Mouse (Mus musculus) monocyte, adult 2 months (primary cell): ENCODE results near the gene Pts.

ENCODE experiments used
- DNase-seq, 2 experiments: peaks; one replicate each; pipeline ENCODE4 v3.0.0; 2022; ENCODE audit warnings: low spot score in 2 of 2, low read depth in 1 of 2

Gene Pts

DNA sequence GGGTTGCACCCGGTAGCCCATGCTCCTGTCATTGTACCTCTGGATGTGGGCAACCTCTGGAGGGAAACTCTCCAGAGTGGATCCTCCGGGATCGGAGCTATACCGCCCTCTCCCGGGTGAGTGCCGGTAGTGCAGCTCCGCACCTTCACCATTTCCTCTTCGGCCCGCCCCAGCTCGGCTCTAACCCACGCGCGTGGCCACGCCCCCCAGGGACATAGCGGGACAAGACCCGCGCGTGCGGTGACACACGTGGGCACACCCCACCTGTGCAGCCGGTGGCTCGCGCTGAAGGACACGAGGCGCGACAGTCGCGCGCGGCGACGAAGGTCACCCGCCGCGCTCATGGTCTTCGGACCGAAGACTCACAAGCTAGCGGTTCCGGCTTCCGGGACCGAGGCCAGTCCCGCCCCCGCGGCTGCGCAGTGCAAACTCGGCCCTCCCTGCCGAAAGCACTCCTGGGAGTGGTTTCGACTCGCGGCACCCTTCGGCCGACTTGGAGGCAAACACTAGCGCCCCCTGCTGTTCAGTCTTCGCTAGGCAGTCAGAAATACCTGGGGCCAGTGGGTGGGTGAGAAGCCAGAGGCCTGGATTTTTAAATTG is at the start of gene Pts:
TSS of gene Pts (minus strand) at position 432 of the 600 bp plus-strand sequence.
- peak; percentile 93 to 96 for DNase-seq

DNA sequence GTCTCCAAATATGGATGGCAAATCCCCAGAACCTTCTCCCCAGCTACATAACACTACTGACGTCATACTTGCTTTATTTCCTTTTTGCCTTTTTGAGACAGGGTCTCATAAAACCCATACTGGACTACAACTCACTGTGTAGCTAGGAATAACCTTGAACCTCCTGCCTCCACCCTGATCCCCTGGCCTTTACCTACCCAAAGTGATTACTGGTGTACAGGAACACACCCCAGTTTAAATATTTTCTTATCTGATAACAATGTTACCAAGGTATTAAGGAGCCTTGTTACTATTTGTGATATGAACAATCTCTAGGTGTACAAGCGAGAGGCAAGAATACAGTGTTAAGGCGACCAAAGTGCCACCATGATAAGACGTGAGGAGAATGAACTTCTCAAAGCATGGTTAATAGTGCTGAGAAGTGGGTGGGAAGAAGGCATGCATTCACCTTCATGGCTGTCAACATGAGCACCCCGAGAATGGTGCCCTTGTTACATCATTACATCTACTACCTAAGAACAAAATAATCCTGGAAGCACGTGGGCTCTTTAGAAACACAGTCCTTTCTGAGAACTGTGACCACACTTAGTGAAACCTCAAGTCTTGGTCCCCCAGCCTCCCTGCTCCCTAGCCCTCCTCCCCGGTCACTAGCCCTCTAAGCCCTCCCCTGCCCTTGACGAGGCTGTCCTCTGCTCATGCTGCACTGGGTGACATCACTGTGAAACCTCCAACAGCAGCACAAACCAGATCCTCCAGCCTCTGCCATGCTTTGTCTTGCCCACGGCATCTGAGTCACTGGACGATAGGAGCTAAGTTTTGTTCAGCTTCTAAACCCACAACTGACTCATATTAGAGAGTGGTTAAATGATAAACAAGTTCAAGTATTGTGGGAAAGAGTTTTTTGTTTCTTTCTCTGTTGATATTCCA is 41.3 kb upstream of the Pts start:
- no peak for DNase-seq

DNA sequence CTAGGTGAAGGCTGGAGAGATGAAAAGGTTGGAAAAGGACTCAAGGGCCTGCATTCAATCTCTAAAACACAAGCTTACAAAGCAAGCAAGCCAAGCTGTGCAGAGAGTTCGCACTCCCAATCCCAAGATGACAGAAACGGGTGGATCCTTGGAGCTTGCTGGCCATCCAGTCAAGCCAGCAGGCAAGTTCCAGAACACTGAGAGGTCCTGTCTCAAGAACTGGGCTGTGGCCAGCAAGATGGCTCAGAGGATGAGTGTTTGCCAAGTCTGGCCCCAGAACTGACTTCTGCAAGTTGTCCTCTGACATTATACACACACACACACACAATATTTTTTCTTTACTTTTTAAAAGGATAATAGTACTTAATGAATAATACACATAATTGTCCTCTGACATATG is 39.4 kb upstream of the Pts start:
- DNase-seq, result no peak

DNA sequence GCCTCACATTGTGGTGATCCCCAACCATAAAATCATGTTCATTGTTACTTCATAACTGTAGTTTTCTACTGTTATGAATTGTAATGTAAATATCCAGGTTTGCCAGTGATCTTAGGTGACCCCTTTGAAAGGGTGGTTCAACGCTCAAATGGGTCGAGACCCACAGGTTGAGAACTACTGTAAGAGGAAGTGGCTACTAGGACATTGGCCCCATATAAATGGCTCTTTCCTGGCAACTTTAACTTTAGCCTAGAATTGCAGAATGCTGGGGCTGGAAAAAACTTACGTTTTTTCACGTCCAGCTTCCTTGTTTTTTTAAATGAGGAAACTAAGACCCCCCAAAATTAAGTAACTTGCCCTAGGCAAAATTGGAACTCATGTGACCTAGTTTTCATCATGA is 38.8 kb upstream of the Pts start:
- DNase-seq, result no peak

DNA sequence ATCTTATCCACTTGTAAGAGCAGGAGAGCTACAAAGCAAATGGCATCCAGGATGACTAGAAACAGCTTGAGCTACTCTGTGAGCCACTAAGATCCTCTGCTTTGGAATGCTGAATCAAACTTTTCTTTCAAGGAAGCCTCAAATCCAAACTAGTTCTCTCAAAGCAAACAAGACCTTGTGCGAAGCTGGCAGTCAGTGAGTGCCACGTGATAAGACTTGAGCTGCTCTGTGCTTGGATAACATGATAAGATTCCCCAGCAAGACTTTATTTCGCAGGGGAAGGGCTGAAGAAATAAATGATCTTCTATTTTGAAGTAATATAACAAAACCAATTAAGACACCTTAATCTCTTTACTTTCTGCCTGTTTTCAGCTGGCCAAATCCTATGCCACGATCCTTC is 37.4 kb upstream of the Pts start:
- no peak for DNase-seq

DNA sequence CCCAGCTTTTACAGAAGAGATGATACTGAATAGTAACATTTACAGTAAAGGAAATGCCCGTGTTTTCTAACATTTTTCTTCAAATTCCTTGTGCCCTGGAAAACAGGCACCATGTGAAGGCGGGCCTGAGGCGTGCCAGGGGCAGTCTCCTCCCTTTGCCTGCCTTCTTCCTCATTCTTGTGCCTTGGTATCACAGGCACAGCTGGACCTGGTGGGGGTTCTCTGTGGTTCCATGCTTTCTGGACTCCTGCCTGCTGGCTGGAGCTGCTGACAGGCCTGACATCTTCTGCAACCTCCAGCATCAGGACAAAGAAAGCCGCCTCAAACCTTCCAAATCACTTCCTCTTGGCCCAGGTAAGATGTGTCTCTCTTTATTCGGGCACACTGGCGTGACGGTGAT is 36.6 kb upstream of the Pts start:
- DNase-seq, result no peak

DNA sequence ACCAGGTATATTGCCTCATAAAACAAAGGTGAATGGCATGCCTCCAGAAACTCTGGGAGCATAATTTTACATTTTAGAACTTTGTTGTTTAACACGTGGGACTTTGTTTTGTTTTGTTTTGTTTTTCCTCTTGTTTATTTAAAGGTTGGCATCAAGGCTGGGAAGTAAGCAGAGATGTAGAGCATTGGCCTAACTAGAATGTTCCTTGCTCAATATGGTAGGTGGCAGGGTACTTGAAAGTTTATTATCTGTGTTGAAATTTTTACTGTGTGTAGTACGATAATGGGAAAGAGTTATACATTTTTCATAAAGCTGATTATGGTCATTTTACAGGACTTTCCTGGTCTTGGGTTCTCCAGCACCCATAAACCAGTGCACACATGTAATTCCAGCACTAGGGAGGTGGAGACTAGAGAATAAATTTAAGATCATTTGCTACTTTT is 33.4 kb upstream of the Pts start:
- DNase-seq, result no peak

DNA sequence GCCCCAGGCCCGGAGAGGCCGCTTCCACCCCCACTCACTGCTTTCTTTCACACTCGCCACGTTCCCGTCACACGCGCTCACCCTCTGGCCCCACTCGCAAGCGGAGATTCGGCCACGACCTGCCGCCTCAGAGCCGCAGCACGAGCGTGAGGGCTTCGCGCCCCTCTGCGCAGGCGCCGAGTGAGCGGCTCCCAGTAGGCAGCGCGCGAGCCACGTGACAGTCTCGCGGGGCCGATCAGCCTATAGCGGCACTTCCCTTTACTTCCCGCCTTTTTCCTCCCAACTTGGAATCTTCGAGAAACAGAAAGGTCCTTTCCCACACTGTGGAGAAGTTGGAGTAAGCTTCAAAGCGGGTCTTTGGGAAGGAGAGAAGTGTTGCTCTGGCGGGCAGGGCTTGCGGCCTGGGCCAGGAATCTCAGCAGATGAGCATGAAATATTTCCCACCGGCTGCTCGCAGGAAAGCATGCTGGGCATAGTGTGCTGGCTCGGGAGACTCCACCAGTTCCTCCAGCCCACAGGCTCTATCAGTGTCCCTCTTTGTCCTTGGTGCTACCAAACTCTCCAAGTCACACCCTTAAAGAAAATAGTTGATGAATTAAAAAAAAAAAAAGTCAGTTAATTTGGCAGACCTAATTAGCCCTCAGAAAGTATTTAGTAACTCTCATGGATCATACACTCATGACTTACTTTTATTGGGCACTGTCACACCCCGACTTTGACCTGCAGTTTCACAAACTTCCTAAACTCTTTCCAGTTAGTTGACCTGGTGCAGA is 32.8 kb upstream of the Pts start, which contains the start of gene Tex12:
TSS of gene Tex12 (minus strand) at position 181 of the 773 bp plus-strand sequence.
- DNase-seq, result no peak

DNA sequence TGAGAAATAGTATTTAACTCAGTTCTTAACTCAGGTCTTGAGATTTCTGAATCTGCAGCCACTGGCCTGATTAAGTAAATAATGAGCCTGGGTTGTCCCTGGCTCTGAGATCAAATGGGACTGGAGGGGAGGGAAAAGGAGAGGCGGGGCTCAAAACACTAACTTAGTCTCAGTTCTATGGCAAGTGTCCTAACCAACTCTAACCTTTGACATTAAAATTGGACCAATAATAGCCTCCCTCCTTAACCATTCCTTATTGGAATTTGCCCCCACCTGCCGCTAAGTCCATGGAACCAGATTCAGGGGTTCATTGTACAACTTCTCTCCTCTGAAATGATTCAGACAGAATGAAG is 26.5 kb upstream of the Pts start, which contains the start of gene Bco2:
TSS of gene Bco2 (minus strand) at position 88 of the 353 bp plus-strand sequence.
- no peak for DNase-seq

DNA sequence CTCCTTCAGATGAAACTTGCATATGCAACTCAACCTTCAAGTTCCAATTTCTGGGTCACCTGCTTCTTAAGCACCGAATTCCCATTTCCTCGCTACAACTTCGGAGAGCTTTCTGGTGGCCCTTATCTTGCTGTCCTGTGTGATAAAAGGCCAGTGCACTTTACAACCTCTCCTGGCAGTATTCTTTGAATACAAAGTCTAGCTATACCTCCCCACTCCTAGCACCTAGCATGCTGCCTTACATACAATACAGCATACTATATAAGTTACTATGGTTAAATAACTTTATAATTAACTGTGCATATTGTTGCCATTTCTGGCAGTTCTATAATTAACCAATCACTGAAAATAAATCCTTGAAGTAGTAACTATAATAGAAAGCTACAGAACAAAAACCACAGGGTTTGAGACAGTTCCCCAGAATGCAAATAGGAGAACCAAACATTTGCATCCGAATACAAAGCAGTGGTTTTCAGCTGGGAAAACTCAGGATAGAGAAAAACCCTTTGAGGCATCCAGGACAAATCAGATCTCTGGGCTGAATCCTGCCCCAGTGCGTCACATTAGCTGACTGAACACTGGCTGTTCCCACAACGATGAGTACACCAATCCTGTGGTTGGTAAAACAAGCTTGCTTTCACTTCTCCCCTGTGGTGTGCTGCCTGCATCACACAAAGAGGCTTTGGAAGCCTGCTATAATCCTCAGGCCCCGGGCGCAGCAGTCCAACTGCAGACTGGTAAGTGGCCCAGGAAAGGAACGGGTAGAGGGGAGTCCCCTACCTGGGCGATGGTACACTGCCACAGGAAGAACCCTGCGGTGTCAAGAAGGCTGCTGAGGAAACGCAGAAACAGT is 25.9 kb upstream of the Pts start, which contains the start of gene Il18:
TSS of gene Il18 (plus strand) at position 587 of the 853 bp plus-strand sequence.
- peak; percentile 37 to 56 for DNase-seq

DNA sequence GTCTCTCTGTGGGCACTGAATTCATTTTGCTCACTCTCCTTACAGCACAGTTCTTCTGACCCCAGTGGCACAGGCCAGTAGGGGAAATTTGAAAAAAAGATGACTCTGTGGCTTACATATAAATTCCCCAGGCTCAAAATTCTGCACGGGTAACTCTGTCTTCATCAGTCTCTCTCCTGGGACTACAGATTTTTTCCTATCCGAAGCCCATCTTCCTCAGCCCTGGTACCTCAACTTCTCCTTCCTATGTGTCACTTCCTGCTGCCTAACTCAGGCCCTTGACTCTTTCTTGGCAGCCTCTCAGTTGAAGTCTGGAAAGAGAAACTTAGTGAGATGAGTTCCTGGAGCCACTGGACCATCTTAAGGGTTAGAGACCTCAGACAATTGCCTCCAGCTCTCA is 25.0 kb upstream of the Pts start:
- no peak for DNase-seq

DNA sequence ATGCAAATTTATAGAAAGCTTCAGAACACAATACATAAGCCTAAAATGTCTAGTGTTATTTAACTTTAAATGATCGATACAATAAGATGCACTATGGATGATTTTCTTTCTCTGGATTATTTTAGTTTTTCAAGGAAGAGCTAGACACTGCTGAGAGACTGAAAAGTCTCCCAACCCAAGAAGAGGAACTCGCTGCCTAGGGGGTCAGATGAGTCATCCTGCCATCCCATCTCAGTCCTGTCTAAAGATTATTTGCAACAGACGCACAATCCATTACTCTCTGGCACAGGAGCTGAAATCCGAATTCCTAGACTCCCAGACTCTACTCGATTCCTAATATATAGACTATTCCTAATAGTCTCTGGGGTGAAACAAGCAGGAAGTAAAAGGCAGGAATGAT is 23.7 kb upstream of the Pts start:
- no peak for DNase-seq

DNA sequence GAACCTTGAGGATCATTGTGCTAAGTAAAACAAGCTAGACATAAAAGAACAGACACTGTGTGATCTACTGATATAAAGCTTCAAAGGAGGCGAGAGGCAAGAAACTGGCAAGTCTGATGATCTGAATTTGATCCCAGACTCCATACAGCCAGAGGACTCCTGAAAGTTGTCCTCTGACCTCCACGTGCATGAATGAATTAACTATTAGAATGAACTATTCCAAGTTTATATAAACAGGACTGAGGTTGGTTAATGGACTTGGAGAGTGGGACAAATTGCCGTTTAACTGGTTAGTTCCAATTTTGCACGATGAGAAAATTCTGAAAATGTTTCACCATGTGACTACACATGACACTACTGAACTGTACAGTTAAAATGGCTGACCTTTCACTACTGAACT is 20.4 kb upstream of the Pts start:
- DNase-seq, result no peak

DNA sequence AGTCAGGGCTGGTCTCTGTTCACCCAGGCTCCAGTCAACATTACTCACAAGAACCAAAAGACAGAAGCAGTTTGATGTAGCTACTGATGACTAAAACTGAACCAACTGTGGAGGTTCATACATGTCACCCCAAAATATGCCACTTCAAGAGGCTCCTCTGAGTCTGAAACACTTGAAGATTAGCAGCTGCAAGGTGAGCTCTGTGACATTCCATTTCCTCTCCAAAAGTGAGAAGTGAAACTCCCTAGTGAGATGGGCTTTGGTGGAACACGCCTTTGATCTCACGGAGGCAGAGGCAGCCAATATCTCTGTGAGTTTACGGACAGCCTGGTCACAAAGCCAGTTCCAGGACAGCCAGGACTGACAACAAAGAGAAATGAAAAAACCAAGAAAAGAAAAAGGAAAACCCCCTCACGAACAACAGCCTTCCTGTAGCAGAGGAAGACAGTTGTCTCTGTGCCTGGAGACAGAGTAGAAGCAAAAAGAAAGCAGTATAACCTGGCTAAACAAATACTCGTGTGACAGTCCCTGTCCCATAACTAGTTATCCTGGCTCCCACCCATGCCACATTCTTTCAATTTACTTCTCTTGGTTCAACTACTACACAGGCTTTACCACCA is 19.4 kb upstream of the Pts start:
- DNase-seq, result no peak

DNA sequence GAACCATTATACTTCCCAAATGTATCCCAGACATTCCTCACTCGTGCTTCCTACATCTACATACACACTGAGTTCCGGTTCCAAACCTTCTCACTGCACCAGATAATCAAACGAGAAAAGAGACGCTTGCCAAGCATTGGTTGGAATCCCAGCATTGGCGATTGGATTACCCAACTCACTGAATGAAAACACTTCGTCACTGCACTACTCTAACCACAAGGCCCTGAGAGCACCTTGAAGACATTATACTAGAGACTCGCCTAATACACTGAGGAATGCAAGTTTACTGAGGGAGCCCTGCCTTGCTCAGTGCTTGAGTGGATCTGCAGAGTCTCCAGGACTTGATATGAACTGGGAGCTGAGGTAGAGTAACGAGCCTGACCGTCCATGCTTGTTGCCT is 13.9 kb upstream of the Pts start:
- DNase-seq, result no peak

DNA sequence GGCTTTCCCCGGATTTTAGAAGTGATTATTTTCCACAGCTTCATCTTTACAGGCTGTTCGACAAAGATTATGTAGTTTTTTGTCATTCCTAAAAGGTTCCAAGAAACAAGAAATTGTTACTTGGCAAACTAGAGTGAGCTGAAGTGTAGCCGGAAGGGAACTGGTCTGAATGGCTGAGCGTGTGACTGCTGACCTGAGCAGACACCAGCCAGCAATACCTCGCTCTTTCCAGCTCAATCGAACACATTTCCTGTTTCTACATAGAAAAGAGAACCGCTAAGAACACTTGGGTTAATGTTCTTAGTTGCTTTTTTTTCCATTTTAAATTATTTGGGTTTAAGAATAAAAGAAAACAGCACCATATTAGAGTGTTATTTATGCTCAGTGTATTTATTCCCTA is 11.6 kb upstream of the Pts start:
- no peak for DNase-seq

DNA sequence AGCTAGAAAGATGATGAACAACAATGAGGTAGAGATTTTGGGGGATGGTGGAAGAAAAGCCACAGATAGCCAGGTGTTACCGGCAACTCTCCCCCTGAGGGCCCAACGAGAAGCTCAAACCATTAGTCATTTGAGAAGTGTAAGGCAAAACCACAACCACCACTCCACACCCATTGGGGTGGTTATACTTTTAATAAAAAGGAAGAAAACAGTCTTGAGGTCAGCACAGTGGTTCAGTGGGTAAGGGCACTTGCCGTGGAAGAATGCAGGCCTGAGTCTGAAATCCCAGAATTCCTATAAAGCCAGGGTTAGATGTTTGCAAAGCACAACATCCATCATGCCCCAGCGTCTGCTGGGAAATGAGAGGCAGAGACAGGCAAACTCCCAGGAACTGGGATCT is 8.8 kb upstream of the Pts start:
- DNase-seq, result no peak

DNA sequence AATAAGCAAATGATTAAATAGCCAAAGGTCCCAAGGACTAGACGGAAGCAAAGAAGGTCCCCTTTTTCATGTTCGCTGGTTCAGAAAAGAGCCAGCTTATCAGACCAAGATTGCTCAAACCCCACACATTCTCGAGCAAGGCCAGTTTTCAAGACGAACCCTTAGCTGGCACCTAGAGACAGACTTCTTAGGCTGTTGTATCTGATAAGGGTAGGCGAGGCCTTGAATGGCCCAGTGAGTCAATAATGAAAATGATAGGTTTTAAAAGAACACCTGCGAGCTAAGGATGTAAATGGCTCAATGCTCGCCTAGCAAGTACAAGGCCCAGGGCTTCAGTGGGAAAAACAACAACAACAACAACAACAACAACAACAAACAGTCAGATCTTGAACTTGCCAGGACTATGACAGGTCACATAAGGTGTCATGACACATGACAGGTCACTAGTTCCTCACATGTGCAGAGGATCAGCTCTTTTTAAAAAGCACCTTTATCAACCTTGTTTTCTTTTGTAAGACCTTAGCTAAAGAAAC is 8.1 kb upstream of the Pts start:
- DNase-seq, result no peak

DNA sequence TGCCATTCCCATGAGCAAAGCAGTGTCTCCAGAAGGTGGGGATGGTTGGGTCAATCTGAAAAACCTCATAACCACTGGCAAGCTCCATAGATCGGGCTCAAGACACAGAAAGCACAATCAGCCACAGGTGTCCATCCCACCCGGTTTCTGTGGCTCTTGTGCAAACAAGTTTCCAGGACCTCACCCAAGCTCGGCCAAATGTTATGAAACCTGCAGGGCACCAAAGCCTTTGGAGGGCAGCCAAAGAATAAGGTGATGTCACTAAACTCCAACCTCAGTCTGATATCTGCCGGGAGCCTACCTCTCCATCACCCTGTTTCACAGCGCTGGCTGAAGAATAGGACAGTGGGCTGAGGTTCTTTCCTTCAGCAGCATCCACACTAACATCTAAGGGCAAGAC is 7.4 kb upstream of the Pts start:
- DNase-seq, result no peak

DNA sequence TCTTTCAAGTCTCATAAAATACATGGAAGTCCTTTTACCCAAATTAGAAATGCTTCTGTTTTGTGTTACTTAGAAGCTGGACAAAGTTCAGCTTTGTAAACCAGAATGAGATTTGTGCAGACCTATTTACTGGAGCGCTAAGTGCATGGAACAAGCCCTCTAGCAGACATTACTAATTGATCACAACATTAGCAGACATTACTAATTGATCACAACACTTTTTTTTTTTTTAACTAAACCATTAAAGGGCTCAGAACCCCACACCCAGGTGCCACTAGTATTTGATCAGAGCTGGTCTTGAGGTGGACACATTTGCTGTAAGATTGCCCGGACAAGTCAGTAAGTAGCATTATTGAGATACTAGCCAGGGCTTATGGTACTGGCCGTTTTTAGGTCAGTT is 5.3 kb upstream of the Pts start:
- DNase-seq, result no peak
